Mouse (Mus musculus): ENCODE data around the gene Fbxw8.

GRCm38 (mm10) chr5:118058858-118059257 lies 96.4 kb downstream of the Fbxw8 start:
- TF ChIP-seq POLR2A (IDR thresholded peaks at IDR 0.05; ENCODE audit: low read depth, low read length) (no peak), CTCF (IDR thresholded peaks at IDR 0.05; ENCODE audit: extremely low read depth, insufficient read depth, insufficient read length, insufficient replicate concordance) (no peak)
